In genomic region chr2:165332610-165333210, GRCm38 (mm10) we compare ENCODE assay signal across 18 mouse cellular contexts. TPM values are rescaled to one million over a fixed set of nuclear protein-coding genes. Genes with fewer than 3 reads are reported as not detected.
DNase-seq lines count a peak whose midpoint lies in the region; ATAC-seq and TF ChIP-seq lines count a peak whose summit lies in the region.
"Had no signal": no experiment of that assay in that cellular context is flagged by ENCODE, and none has a peak within 500 bp of the region (broad histone marks: within the 10 kb centered on the region; RNA-seq: fewer than 3 reads in every experiment).

No protein-coding gene starts in this region.

- no peak for TF ChIP-seq EP300 in MEL (IDR thresholded peaks at IDR 0.05; ENCODE audit: low read depth in 1 of 2, low read length in 2 of 2)

- no peak overlapping the region for H3K27ac ChIP-seq in heart, embryonic 11.5 days (ENCODE audit: low read depth, low read length)
- no peak overlapping the region for H3K27ac ChIP-seq in MEL (ENCODE audit: control insufficient read depth, low read depth, low read length)
- H3K27ac ChIP-seq in intestine, embryonic 15.5 days: no peak overlapping the region
- H3K27ac ChIP-seq: heart, embryonic 10.5 days; hindbrain, embryonic 12.5 days; kidney, embryonic 15.5 days; stomach, embryonic 15.5 days had no signal

- H3K4me3 ChIP-seq in heart, embryonic 11.5 days (ENCODE audit: low read depth, low read length): no peak overlapping the region
- H3K4me3 ChIP-seq in MEL (ENCODE audit: control insufficient read depth in 1 of 2, insufficient read depth in 1 of 2, low read depth in 2 of 2, low read length in 2 of 2): peak overlapping the region in 1 of 2 experiments; percentile 12; a peak in 2 of 4 replicates
- no peak overlapping the region for H3K4me3 ChIP-seq in intestine, embryonic 15.5 days (replicated peaks)
- H3K4me3 ChIP-seq: heart, embryonic 10.5 days; hindbrain, embryonic 12.5 days; kidney, embryonic 15.5 days; megakaryocyte, embryonic 14.5 days; stomach, embryonic 15.5 days had no signal

- TF ChIP-seq POLR2A in MEL (IDR thresholded peaks at IDR 0.05; ENCODE audit: control insufficient read depth in 1 of 2, insufficient read depth in 1 of 2, low read depth in 1 of 2, low read length in 2 of 2, poor library complexity in 1 of 2): no peak

- no peak overlapping the region for H3K9ac ChIP-seq in heart, embryonic 11.5 days (ENCODE audit: low read depth, low read length)
- 0 out of 2 replicates have a peak overlapping the region, but pooled peaks have one; percentile 18 for H3K9ac ChIP-seq in MEL (ENCODE audit: control insufficient read depth, low read depth, low read length, poor library complexity, severe bottlenecking)
- H3K9ac ChIP-seq in intestine, embryonic 15.5 days: no peak overlapping the region
- H3K9ac ChIP-seq: hindbrain, embryonic 12.5 days; kidney, embryonic 15.5 days; stomach, embryonic 15.5 days had no signal

- no peaks in the 10 kb centered on the region for H3K9me3 ChIP-seq in heart, embryonic 11.5 days (replicated peaks; ENCODE audit: control insufficient read depth, low read length)
- H3K9me3 ChIP-seq in MEL (replicated peaks; ENCODE audit: insufficient read depth, low read length): no peaks in the 10 kb centered on the region
- no peaks in the 10 kb centered on the region for H3K9me3 ChIP-seq in intestine, embryonic 15.5 days
- H3K9me3 ChIP-seq: heart, embryonic 10.5 days; hindbrain, embryonic 12.5 days; stomach, embryonic 15.5 days had no signal

- no peaks in the 10 kb centered on the region; the same call in 1 of the 2 replicates for H3K27me3 ChIP-seq in heart, embryonic 11.5 days (ENCODE audit: control insufficient read depth, insufficient read depth, low read length)
- H3K27me3 ChIP-seq in MEL (ENCODE audit: control insufficient read depth in 1 of 2, insufficient read depth in 2 of 2, low read length in 2 of 2): no peaks in the 10 kb centered on the region
- no peaks in the 10 kb centered on the region for H3K27me3 ChIP-seq in intestine, embryonic 15.5 days (replicated peaks)
- H3K27me3 ChIP-seq: hindbrain, embryonic 12.5 days; kidney, embryonic 15.5 days; stomach, embryonic 15.5 days had no signal

- H3K4me1 ChIP-seq in heart, embryonic 11.5 days (ENCODE audit: control insufficient read depth, insufficient read depth, low read length): no peaks in the 10 kb centered on the region
- H3K4me1 ChIP-seq in MEL (ENCODE audit: control insufficient read depth in 1 of 2, insufficient read depth in 2 of 2, low read length in 2 of 2): peaks cover 0 to 37% of the 10 kb centered on the region in 2 experiments; a peak in 3 of 4 replicates
- H3K4me1 ChIP-seq in intestine, embryonic 15.5 days (replicated peaks): peaks cover 4% of the 10 kb centered on the region; the same call in 1 of the 2 replicates
- H3K4me1 ChIP-seq: stomach, embryonic 15.5 days had no signal

- no peak for ATAC-seq in heart, embryonic 11.5 days (replicated peaks; ENCODE audit: insufficient number of reproducible peaks, low FRiP score, low TSS enrichment)
- ATAC-seq in intestine, embryonic 15.5 days: no peak
- peak; percentile 80 for ATAC-seq in monocyte, adult 5-6 weeks (replicated peaks; ENCODE audit: insufficient number of reproducible peaks, low FRiP score, low TSS enrichment, poor library complexity, severe bottlenecking)
- ATAC-seq: forebrain, embryonic 14.5 days had no signal

- TF ChIP-seq RAD21 in MEL (IDR thresholded peaks at IDR 0.05; ENCODE audit: low read depth, low read length): no peak

- no peaks in the 10 kb centered on the region for H3K36me3 ChIP-seq in heart, embryonic 11.5 days (ENCODE audit: control insufficient read depth, insufficient read depth, low read length)
- peaks cover 0 to 14% of the 10 kb centered on the region in 2 experiments; a peak in 2 of 4 replicates for H3K36me3 ChIP-seq in MEL (ENCODE audit: control insufficient read depth in 1 of 2, insufficient read depth in 2 of 2, low read length in 2 of 2)
- no peaks in the 10 kb centered on the region for H3K36me3 ChIP-seq in intestine, embryonic 15.5 days
- H3K36me3 ChIP-seq: heart, embryonic 10.5 days; hindbrain, embryonic 12.5 days; kidney, embryonic 15.5 days; stomach, embryonic 15.5 days had no signal

- 44% methylated on average over 14 of the region's 14 CpGs for WGBS in heart, embryonic 11.5 days (ENCODE audit: insufficient replicate concordance)
- WGBS in intestine, embryonic 15.5 days: 50% methylated on average over 14 of the region's 14 CpGs

- peak; percentile 58 for DNase-seq in heart, adult 8-10 months (ENCODE audit: low spot score)
- DNase-seq in MEL (ENCODE audit: low read depth, low spot score): peak; percentile 61
- DNase-seq in kidney, adult 11 months: no peak
- DNase-seq in Muller cell, postnatal 12 days (ENCODE audit: inconsistent ontology term): no peak
- no peak for DNase-seq in right cerebral cortex, adult 18-20 months
- DNase-seq: cerebellum, adult 2 months had no signal

- H3K4me2 ChIP-seq in heart, embryonic 11.5 days: no peak overlapping the region
- peak overlapping the region; percentile 18 for H3K4me2 ChIP-seq in intestine, embryonic 15.5 days (replicated peaks)
- H3K4me2 ChIP-seq: hindbrain, embryonic 12.5 days; kidney, embryonic 15.5 days; stomach, embryonic 15.5 days had no signal

- no peaks in the 10 kb centered on the region for H3K79me2 ChIP-seq in MEL (ENCODE audit: control insufficient read depth, insufficient read depth, low read length, poor library complexity)

- TF ChIP-seq CTCF in MEL (IDR thresholded peaks at IDR 0.05 in 2 of 3, conservative IDR thresholded peaks at IDR 0.05 in 1 of 3; ENCODE audit: control insufficient read depth in 1 of 3, insufficient read depth in 1 of 3, low read depth in 2 of 3, low read length in 3 of 3, poor library complexity in 1 of 3, severe bottlenecking in 1 of 3): no peak

TF ChIP-seq in MEL, 35 proteins besides CTCF, POLR2A, EP300 and RAD21:
- TF ChIP-seq ZMIZ1 (IDR thresholded peaks at IDR 0.05; ENCODE audit: low read depth, low read length): no peak
- peak; percentile 62 for TF ChIP-seq MXI1 (IDR thresholded peaks at IDR 0.05; ENCODE audit: low read depth, low read length)
- peak; percentile 31; the same call in 1 of the 2 replicates for TF ChIP-seq SIN3A (IDR thresholded peaks at IDR 0.05; ENCODE audit: low read length)
- TF ChIP-seq JUND (IDR thresholded peaks at IDR 0.05; ENCODE audit: low read depth, low read length): no peak
- TF ChIP-seq USF1 (IDR thresholded peaks at IDR 0.05; ENCODE audit: low read depth, low read length): peak; percentile 75
- 0 out of 4 replicates have a peak, but pooled peaks of 1 of the 2 experiments have one; percentile 11 for TF ChIP-seq USF2 (IDR thresholded peaks at IDR 0.05; ENCODE audit: borderline replicate concordance in 1 of 2, insufficient read depth in 1 of 2, low read depth in 1 of 2, low read length in 2 of 2)
- TF ChIP-seq MEF2A (IDR thresholded peaks at IDR 0.05; ENCODE audit: extremely low read depth, insufficient replicate concordance, low read depth, low read length, poor library complexity, severe bottlenecking): no peak

RNA-seq across cellular contexts. Expression of gene Elmo2, which starts 6.4 kb away (rescaled TPM):
- total RNA-seq in heart, adult 8-10 months (2022): 10 to 100 TPM; 13.7 to 16.4 (median 13.8) TPM
- polyA plus RNA-seq in heart, embryonic 11.5 days (2014; fragmentation: Nextera tagmentation; extraction: Ambion mirVana): 50.6 and 59.5 TPM in 2 replicates
- 16.5 and 17.4 TPM in 2 replicates for total RNA-seq in MEL (2012; rRNA removed)
- polyA plus RNA-seq in MEL (2012; ENCODE audit: insufficient read depth in 1 of 2, insufficient read length in 2 of 2, low read depth in 1 of 2, low replicate concordance in 2 of 2, missing spikeins in 1 of 2): 10 to 100 TPM in 1 of 2 experiments, not detected in 1; 27.6 TPM
- polyA plus RNA-seq in intestine, embryonic 15.5 days (2015; fragmentation: Nextera tagmentation; extraction: Ambion mirVana): 58.1 and 63.0 TPM in 2 replicates
- total RNA-seq in monocyte, adult 5-6 weeks (2017): 120 to 175 TPM (median 140 TPM) in 3 replicates

RNA-seq across cellular contexts. Expression of gene Zfp663, which starts 35.8 kb away (rescaled TPM):
- total RNA-seq in heart, adult 8-10 months (2022): not detected
- 0.28 and 0.69 TPM in 2 replicates for polyA plus RNA-seq in heart, embryonic 11.5 days (2014; fragmentation: Nextera tagmentation; extraction: Ambion mirVana)
- not detected in 2 replicates for total RNA-seq in MEL (2012; rRNA removed)
- under 1 TPM in 1 of 2 experiments, not detected in 1; 0.18 TPM for polyA plus RNA-seq in MEL (2012; ENCODE audit: insufficient read depth in 1 of 2, insufficient read length in 2 of 2, low read depth in 1 of 2, low replicate concordance in 2 of 2, missing spikeins in 1 of 2)
- polyA plus RNA-seq in intestine, embryonic 15.5 days (2015; fragmentation: Nextera tagmentation; extraction: Ambion mirVana): 0.75 and 1.1 TPM in 2 replicates
- not detected in 3 replicates for total RNA-seq in monocyte, adult 5-6 weeks (2017)
- total RNA-seq: adrenal gland, postnatal 36 days; left cerebral cortex, postnatal 36 days had no signal
- polyA plus RNA-seq: cerebellum, adult 2 months; urinary bladder, adult 2 months had no signal

RNA-seq across cellular contexts. Expression of gene Slc35c2, which starts 45.0 kb away (rescaled TPM):
- 10 to 100 TPM; 17.9 to 22.1 (median 19.5) TPM for total RNA-seq in heart, adult 8-10 months (2022)
- 32.4 and 38.9 TPM in 2 replicates for polyA plus RNA-seq in heart, embryonic 11.5 days (2014; fragmentation: Nextera tagmentation; extraction: Ambion mirVana)
- 57.9 and 64.9 TPM in 2 replicates for total RNA-seq in MEL (2012; rRNA removed)
- polyA plus RNA-seq in MEL (2012; ENCODE audit: insufficient read depth in 1 of 2, insufficient read length in 2 of 2, low read depth in 1 of 2, low replicate concordance in 2 of 2, missing spikeins in 1 of 2): 100 to 1,000 TPM in 1 of 2 experiments, not detected in 1; 121 TPM
- polyA plus RNA-seq in intestine, embryonic 15.5 days (2015; fragmentation: Nextera tagmentation; extraction: Ambion mirVana): 83.6 and 98.3 TPM in 2 replicates
- total RNA-seq in monocyte, adult 5-6 weeks (2017): 40.2 to 52.6 TPM (median 47.2 TPM) in 3 replicates

RNA-seq across cellular contexts. Expression of gene Zfp334, which starts 55.3 kb away (rescaled TPM):
- 1 to 10 TPM; 2.2 to 2.6 (median 2.6) TPM for total RNA-seq in heart, adult 8-10 months (2022)
- polyA plus RNA-seq in heart, embryonic 11.5 days (2014; fragmentation: Nextera tagmentation; extraction: Ambion mirVana): 9.2 and 10.7 TPM in 2 replicates
- not detected in 2 replicates for total RNA-seq in MEL (2012; rRNA removed)
- not detected for polyA plus RNA-seq in MEL (2012; ENCODE audit: insufficient read depth in 1 of 2, insufficient read length in 2 of 2, low read depth in 1 of 2, low replicate concordance in 2 of 2, missing spikeins in 1 of 2)
- polyA plus RNA-seq in intestine, embryonic 15.5 days (2015; fragmentation: Nextera tagmentation; extraction: Ambion mirVana): 4.9 and 5.0 TPM in 2 replicates
- total RNA-seq in monocyte, adult 5-6 weeks (2017): not detected in 3 replicates

Comparison
In these comparisons a context has a peak if more than half of its experiments do, and no peak if none do; other contexts are left out.
1. DNase-seq: peak in heart, adult 8-10 months (single experiment) and MEL (single experiment); none in kidney, adult 11 months (single experiment), Muller cell, postnatal 12 days (single experiment) and right cerebral cortex, adult 18-20 months (single experiment).